Mouse (Mus musculus) left cerebral cortex, adult 8-10 months (tissue): ENCODE measurements around the gene Dusp14. TPM values are rescaled to one million over a fixed set of nuclear protein-coding genes. Genes with fewer than 3 reads are reported as not detected.

Experiments used
- DNase-seq, 2 experiments: peaks; one replicate each; pipeline ENCODE4 v3.0.0; 2022; ENCODE audit warnings: low spot score in 2 of 2
- total RNA-seq, 4 experiments: library from RNA; stranded (reverse); gene quantifications; 2 replicates each; pipeline ENCODE4 v1.2.4; 2022

Dusp14 gene
- 10 to 100 TPM; 54.0 to 59.0 (median 55.3) TPM for total RNA-seq

DNA sequence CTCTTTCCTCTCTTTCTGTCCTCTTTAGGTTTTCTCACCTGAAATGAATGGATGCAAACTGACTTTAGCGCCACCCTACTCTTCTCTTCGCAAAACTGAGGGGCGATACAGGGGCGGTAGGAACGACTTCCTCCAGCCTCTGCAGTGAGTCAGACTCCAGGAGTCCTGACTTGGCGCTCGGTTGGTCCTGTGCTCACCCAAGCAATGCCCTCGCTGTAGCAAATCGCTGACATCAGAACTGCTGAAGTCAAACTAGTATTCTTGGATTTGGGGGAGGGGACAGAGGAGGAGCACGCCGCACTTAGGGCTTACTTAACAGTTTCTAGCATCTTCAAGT, at the start of gene Dusp14:
Dusp14 (minus strand) TSS at position 228 of the 337 bp plus-strand sequence.
- no peak for DNase-seq

DNA sequence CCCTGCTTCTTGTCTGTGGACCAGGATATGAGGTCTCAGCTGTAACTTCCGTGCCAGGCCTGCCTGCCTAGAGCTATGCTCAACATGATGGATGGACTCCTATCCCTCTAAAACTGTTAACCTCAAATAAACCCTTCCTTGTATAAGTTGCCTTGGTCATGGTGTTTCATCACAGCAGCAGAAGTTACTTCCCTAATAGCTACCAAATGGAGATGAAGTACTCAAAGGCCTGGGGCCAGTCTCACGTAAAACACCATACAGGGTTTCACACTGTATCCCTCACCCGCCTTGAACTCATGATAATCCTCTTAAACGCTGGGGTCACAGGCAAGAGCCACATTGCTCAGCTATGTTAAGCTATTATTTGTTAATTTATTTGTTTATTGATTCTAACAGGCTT, 48.4 kb upstream of the Dusp14 start:
- no peak for DNase-seq

- no peak for DNase-seq
Observed at GRCm38 (mm10) chr11:84116221-84116620, 47.2 kb upstream of the Dusp14 start.

DNA sequence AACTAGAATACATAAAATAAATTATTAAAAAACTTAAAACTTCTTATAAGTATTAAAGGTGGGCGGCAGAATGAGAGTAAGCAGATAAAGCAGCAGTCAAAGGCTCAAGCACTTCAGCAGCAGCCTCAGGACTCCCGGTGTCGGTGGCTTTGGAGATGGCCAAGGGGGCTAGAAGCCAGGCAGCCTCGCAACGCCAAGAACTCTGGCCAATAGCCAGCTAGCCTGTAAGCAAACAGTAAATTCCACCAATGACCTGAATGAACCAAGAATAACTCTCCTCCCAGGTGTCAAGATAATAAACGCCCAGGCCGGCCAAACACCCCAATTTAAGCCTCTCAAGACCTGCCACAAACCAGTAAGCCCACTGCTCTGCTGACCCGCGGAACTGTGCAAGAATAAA, 46.6 kb upstream of the Dusp14 start:
- DNase-seq: no peak

DNA sequence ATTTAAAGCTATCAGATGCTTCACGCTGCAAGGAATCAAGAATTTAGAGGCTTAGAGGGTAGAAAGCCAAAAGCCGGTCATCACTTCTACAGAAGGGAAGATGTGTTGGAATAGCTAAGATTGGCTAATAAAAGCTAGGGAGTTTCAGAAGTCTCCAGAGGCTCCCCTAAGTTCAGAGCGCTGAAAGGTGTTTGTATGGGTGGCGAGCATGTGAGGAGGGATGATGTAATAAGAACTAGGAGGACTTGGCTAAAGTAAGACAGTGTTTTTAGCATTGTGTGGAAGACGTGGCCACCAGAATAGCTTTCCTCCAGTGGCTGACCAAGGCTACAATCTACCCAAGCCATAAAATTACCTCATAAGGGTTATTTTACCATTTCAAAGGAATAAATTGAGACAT, 44.6 kb upstream of the Dusp14 start:
- DNase-seq: no peak

- no peak for DNase-seq
Observed at GRCm38 (mm10) chr11:84107137-84107536, 38.1 kb upstream of the Dusp14 start.

- no peak for DNase-seq
Observed at GRCm38 (mm10) chr11:84104036-84104435, 35.0 kb upstream of the Dusp14 start.

DNA sequence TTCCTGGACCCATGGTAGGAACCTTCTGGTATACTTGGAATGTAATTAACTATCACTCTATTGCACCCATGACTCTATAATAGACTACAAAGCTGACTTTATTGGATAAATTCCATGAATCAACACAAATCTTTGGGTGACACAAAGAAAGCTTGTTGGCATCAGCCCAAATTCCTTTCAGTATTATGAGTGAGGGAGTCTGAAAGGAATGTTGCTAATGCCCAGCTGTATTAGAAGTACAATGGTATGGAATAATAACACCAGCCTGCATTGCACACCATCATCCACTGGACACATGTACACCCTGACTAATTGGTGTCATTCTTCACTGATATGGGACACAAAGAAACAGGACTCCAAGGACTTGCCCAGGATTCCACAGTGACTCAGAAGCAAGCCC, 32.1 kb upstream of the Dusp14 start:
- DNase-seq: no peak

DNA sequence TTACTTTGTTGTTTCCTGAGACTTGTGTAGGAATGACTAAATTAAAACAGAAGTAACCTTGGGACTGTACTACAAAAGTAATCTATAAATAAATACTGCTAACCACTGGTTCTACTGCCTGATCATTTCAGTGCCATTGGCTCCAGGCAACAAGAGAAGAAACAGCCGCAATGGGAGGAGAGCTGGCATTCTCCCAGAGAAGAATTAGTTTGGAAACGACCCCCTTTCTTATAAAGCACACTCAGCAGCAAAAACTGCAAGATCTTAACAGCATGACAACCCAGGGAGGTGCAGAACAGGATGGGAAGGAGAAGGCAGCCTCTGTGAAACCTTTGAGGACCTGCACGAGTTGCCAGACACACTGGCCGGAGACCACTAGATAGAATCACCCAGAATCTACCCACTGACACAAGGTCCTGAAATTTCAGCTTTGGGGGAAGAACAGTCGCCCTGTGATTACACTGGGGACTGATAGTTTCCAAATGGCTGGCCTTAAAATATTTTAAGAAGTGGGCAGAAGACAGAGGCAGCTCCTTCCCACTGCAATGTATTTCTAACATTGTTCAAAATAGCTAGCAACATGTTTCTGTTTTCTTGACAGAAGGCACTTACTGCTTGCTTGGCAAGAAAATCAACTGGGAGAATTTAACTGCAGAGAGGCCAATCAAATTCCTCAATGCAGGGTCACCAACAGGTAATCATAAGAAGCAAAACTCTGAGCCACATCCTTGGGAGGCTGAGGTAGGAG, 28.4 kb upstream of the Dusp14 start:
- no peak for DNase-seq

DNA sequence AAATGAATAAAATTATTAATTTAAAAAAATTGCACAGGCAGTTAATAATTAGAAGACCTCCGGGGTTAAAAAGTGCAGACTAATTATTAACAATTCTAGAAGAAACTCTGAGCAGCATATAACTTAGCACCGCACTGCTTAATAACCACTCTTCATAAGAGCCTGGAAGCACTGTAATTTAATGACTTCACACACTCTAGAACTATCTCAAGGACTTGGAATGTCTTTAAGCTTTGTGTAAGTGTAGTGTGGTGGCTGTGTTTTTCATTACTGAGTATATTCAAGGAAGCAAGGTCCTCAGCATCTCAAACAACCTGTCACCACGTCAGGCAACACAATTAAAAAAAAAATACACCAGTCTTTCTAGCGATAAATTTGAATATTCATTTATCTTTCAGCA, 26.0 kb upstream of the Dusp14 start:
- no peak for DNase-seq

DNA sequence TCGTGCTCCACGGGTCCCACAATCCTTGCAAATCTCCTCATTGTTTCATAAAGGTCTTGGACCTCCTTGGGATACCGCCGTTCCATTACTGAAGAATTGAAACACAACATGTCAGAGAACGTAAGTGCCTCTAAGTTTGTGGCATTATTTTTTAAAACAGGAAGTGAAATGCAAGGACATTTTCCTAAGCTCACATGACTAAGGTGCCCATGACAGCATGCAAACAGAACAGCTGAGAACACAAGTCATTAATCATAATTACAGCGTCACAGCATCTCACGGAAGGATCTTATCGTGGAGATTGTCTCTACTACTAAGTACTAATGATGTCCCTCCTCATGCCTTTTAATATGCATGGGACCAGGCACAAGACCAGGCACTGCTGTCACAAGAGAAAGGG, 21.5 kb upstream of the Dusp14 start:
- DNase-seq: no peak

DNA sequence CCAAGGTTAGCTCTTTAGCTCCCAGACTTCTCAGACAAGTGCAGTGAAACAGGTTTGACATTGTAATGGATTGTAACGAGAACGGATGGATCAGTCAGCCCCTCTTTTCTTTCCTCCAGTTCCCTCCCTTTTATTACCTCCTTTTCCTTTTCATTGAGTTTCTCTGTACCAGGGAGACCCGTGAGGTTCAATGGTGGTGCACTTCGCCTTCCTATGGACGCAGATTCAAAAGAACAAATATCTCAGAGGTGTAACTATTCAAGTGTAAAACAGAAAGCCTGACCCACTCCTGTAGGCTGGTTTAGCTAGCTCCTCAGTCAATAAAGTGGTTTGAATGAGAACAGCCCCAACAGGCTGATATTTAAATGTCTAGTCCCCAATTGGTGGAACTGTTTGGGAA, 12.8 kb upstream of the Dusp14 start:
- DNase-seq: no peak

DNA sequence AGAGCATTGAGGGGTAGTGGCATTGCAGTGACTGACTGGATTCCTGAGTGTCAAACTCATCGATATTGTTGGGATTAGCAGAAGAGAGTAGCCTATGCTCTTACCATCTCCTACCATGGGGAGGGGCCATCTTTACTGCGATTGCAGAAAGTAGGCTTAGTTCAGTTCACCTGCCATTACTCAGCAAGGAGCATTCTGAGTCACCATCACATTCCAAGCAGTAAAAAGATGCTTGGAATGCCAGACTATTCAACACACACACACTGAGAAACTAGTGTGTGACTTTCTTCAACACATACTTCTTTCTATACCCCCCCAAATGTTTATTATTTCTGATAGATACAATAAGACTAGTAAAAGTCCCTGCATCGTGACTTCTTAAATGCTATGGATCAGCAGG, 11.3 kb upstream of the Dusp14 start:
- no peak for DNase-seq

- no peak for DNase-seq
Observed at GRCm38 (mm10) chr11:84079887-84080286, 10.8 kb upstream of the Dusp14 start.

DNA sequence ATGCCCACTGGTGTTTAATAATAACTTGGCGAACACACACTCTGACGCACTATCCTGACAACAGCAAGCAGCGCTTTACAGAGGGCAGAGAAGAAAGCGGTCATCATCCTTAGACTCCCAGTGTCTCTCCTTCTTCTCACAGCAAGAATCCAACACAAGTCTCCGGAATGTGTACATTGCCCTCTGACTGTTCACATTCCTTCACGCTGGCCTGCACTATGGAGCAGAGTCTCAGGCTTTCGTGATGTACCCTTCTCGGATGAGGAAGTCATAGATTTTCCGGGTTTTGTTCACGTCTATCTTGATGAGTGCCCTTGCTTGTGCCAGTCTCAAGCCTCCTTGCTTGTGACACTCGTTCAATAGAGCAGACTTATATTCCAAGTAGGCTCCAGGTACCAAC, 10.3 kb upstream of the Dusp14 start:
- no peak for DNase-seq

DNA sequence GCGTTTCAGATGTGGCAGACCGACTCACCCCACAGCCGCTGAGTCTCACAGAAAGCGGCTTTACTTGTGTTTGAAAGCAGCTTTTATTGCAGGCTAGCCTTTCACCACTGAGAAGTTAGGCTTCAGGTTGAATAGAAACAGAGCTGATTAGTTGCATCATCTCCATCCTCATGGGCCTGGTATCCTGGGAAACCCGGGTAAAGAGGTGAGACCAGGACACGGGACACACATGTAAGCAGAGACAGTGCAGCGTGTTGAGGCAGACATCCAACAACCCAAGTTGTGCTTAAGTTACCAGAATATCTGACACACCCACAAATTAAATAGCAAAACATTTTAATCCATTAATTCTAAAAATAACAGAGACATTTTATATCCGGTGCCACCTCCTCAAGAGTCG, 9.5 kb upstream of the Dusp14 start:
- no peak for DNase-seq

DNA sequence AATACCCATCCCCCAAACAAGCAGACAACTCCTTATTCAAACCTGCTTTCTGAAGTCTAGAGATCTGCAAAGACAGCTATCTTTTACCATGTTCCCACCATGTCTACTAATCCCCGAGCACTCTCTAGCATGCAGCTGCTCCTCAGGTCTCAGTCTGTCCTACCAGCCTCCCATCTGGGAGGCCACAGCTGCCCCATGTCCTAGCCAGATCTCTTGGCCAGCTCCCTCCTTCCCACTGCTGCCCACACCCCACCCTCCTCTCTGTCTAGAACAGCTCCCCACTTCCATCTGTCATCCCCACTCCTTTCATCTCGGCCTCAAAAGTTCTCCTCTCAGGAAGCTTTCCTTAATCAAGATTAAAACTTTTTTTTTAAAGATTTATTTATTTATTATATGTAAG, 7.9 kb upstream of the Dusp14 start:
- DNase-seq: no peak

DNA sequence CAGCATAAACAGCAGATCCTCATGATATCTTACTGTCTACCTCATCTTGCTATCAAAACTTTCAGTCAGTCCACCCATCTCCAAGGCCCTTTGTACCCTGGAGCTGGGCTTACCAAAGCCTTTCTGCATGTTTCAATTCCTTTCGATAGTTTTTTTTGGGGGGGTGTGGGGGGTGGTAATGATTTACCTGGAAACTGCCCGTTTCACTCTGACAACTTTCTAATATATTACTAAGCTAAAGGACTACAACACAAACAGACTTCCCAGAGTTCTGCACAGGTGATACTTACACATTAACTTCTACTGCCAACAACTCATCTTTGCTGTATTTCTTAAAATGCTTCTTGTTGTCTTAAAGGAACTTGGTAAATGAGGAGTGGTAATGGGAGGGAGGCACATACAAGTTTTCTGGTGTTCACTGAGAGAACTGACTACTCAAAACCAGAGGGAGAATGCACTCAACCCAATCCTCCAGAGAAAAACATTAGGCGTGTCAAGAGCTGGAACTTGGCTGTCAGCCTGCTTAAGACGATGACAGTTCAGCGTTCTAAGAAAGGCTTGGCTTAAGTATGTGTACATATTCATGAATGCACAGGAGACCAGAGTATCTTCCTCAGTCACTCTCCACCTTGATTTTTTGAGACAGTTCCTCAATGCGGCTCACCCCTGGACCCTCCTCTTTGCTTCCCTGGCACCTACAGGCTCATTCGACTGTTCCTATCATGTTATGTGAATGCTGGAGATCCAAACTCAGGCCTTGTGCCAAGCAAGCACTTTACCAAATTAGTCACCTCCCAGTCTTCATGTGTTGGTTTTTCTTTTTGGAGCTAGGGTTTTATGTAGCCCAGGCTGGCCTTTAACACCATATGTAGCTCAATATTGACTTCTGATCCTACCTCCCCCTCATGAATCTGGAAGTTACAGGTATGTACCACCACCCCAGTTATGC, 5.0 kb upstream of the Dusp14 start:
- DNase-seq: no peak

- peak in 1 of 2 experiments; percentile 85 for DNase-seq
Observed at GRCm38 (mm10) chr11:84072904-84073651, 4.0 kb upstream of the Dusp14 start.

- DNase-seq: no peak
Observed at GRCm38 (mm10) chr11:84068191-84069033, 649 bp downstream of the Dusp14 start.

DNA sequence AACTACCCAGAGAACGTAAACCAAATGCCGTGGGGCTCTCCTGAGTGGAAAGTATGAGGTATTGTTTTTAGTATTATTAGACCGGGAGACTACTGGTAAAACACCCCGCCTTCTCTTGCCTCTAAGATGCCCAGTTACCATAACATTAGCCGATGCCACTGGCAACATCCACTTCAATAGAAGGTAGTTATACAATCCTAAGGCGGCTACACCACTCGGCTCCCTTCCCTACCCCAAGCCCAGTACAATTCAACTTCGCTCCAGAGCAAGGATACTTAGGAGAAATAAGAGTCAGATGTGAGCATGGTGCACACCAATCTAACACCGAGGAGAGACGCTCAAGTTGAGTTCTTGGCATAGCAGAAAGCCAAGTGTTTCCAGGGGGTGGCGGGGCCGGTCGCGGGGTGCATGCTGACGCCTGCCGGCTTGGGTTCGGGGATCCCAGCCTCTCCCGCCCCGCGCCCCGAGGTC, 1.3 kb downstream of the Dusp14 start:
- no peak for DNase-seq
